Mouse (Mus musculus): ENCODE data around the gene Morc1. TPM values are rescaled to one million over a fixed set of nuclear protein-coding genes. Genes with fewer than 3 reads are reported as not detected.

Morc1 gene
- total RNA-seq (2017), result 0.12 TPM in 1 of 2 replicates, not detected in the other

- ATAC-seq (ENCODE audit: extremely low read depth, insufficient number of reproducible peaks, low FRiP score, poor library complexity, severe bottlenecking), result no peak
Observed at GRCm38 (mm10) chr16:48431027-48431426, at the start of gene Morc1. Morc1 (plus strand) TSS chr16:48431237.

DNA sequence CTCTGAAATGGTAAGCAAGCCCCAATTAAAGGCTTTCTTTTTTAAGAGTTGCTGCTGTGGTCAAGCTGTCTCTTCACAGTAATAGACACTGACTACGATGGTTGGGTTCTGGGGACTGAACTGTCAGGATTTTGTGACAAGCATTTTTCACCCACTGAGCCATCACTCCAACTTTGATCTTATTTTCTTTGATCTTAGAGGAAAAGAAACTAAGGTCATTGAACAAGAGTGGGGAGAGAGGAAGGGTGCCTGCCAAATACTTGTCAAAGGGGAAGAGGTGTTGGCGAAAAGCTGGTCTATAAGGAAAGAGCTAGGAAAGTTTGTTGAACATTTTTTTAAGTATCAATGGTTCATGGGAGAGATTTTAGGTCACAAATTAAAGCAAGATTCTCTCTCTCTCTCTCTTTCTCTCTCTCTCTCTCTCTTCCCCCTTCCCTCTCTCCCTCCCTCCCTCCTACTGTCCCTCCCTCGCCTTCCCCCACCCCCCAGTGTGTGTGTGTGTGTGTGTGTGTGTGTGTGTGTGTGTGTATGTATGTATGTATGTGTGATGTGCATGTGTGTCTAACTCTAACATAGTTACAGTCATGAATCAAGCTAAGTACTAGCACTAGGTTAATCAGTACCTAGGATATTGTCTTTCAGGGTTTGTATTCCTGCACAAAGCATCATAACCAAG is 47.3 kb upstream of the Morc1 start:
- ATAC-seq (ENCODE audit: extremely low read depth, insufficient number of reproducible peaks, low FRiP score, poor library complexity, severe bottlenecking), result no peak

DNA sequence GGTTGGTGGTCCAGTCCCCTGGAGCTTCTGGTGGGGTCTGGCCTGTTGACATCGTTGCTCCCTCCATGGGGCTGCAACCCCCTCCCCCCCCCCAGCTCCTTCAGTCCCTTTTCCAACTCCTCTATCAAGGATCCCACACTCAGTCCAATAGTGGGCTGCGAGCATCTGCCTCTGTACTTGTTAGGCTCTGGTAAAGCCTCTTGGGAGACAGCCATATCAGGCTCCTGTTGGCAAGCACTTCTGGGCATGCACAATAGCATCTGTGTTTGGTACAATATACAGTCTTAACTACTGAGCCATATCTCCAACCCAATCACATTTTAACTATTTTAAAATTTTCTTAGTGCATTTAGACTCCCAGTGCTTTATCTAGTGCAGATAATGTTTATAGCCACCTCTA is 44.1 kb upstream of the Morc1 start:
- no peak for ATAC-seq (ENCODE audit: extremely low read depth, insufficient number of reproducible peaks, low FRiP score, poor library complexity, severe bottlenecking)

GRCm38 (mm10) chr16:48395278-48395677 is 35.8 kb upstream of the Morc1 start:
- ATAC-seq (ENCODE audit: extremely low read depth, insufficient number of reproducible peaks, low FRiP score, poor library complexity, severe bottlenecking), result no peak

GRCm38 (mm10) chr16:48402963-48403362 is 28.1 kb upstream of the Morc1 start:
- no peak for ATAC-seq (ENCODE audit: extremely low read depth, insufficient number of reproducible peaks, low FRiP score, poor library complexity, severe bottlenecking)

DNA sequence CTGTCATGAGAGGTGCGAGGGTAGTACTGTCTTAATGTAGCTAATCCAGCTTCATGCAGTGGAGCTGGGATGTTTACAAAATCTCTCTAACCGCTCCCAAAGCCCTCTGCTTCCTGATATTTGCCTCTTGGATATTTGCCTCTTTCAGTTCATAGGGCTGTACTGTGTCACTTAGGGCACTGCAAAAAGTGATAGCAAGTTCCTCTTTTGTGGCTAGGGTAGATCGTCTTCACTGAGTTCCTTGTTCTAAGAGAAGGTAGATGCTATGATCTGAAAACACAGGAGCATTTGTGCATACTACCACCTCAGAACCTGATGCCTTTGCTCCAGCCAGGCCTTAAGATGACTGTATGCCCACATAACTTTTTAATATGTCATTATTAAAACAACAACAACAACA is 27.6 kb upstream of the Morc1 start:
- ATAC-seq (ENCODE audit: extremely low read depth, insufficient number of reproducible peaks, low FRiP score, poor library complexity, severe bottlenecking), result no peak

GRCm38 (mm10) chr16:48404009-48404408 is 27.0 kb upstream of the Morc1 start:
- no peak for ATAC-seq (ENCODE audit: extremely low read depth, insufficient number of reproducible peaks, low FRiP score, poor library complexity, severe bottlenecking)

DNA sequence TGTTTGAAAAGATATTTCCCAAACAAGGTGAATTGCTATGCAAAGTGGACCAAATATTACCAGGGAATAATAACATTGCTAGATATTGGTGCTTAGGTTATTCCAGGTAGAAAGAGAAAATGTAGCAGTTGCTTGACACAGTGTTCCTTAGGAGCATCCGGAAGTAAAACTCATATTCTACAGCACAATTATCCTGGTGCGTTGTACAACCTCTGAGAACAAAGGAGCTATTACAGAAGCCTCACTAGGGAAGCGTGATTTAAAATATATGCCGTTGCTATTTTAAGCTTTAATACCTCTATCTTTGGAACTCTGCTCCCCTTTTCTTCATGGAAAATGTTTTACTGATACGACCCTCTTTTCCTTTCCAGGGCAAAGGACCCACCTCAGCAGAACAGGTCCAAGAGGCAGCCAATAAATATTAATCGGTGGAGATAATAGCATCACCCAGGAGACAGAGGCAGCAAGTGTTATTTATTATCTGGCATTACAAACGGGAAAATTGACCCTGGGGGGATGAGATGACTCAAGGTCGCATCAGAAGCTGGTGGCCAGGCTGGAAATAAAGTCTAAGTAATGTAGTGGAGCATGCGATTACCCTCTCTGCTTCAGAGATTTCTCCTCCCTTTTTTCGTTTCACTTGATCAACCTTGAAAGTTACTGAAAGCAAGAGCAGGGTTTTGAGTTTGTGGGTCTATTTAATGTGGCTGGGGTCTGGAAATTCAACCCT is 25.2 kb upstream of the Morc1 start:
- no peak for ATAC-seq (ENCODE audit: extremely low read depth, insufficient number of reproducible peaks, low FRiP score, poor library complexity, severe bottlenecking)

- ATAC-seq (ENCODE audit: extremely low read depth, insufficient number of reproducible peaks, low FRiP score, poor library complexity, severe bottlenecking), result no peak
Observed at GRCm38 (mm10) chr16:48409580-48409979, 21.5 kb upstream of the Morc1 start.

DNA sequence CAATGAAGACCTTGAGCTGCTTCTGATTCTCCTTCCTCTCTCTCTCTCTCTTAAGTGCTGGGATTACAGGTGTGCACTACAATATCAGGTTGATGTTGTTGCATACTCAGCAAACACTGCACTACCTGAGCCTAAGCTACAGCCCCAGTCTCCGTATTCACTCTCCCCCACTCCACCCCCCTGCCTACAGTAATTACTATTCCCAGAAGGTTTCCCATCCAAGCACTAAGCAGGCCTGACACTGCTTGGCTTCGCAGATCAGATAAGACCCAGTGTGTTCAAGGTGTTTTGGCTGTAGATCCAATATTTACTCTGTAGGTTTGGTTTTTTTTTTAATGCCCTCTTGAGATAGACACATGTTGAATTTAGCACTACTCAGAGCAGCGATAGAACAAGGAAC is 20.9 kb upstream of the Morc1 start:
- no peak for ATAC-seq (ENCODE audit: extremely low read depth, insufficient number of reproducible peaks, low FRiP score, poor library complexity, severe bottlenecking)

DNA sequence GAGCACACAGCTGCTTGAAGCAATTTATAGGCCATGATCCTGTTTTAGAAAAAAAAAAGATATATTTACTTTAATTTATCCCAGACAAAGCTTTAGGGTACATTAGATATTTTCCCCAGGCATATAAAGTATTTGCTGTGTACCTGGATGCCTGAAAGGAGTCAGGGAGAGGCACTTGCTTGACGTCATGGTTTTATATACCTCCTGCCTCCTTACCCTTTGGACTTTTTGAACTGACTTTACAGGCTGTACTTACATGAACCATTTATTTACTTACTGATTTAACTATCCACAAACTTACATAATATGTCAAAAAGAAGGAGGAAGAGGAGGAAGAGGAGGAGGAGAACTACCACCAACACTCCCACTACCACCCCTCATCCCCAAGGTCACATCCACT is 18.8 kb upstream of the Morc1 start, which contains the start of gene Gm5485:
Gene Gm5485, minus strand, starts transcription at position 171 of the 400 bp plus-strand sequence.
- no peak for ATAC-seq (ENCODE audit: extremely low read depth, insufficient number of reproducible peaks, low FRiP score, poor library complexity, severe bottlenecking)

GRCm38 (mm10) chr16:48418557-48418956 is 12.5 kb upstream of the Morc1 start:
- ATAC-seq (ENCODE audit: extremely low read depth, insufficient number of reproducible peaks, low FRiP score, poor library complexity, severe bottlenecking), result no peak

GRCm38 (mm10) chr16:48419035-48419434 is 12.0 kb upstream of the Morc1 start:
- ATAC-seq (ENCODE audit: extremely low read depth, insufficient number of reproducible peaks, low FRiP score, poor library complexity, severe bottlenecking), result no peak

GRCm38 (mm10) chr16:48422501-48422900 is 8.5 kb upstream of the Morc1 start:
- ATAC-seq (ENCODE audit: extremely low read depth, insufficient number of reproducible peaks, low FRiP score, poor library complexity, severe bottlenecking), result no peak

- no peak for ATAC-seq (ENCODE audit: extremely low read depth, insufficient number of reproducible peaks, low FRiP score, poor library complexity, severe bottlenecking)
Observed at GRCm38 (mm10) chr16:48424069-48424468, 7.0 kb upstream of the Morc1 start.

GRCm38 (mm10) chr16:48429427-48429826 is 1.6 kb upstream of the Morc1 start:
- no peak for ATAC-seq (ENCODE audit: extremely low read depth, insufficient number of reproducible peaks, low FRiP score, poor library complexity, severe bottlenecking)

GRCm38 (mm10) chr16:48435454-48435853 is 4.4 kb downstream of the Morc1 start:
- ATAC-seq (ENCODE audit: extremely low read depth, insufficient number of reproducible peaks, low FRiP score, poor library complexity, severe bottlenecking), result no peak

DNA sequence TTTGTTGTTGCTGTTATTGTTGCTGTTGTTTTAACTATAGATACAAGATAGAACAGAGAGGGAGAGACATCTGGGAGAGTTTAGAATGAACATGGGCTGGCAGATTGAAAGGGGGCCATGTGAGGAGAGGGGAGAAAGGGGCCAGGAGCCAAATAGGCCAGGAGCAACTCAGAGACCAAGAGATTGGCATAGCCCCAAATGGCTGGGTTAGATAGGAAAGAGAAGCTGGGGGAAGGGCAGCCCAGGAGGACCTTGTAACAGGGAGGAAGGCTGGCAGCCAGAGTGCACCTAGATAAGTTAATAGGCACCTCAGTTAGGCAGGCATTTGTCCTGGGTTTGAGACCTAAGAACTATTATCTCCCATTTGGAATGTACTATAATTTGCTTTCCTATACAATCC is 6.4 kb downstream of the Morc1 start:
- no peak for ATAC-seq (ENCODE audit: extremely low read depth, insufficient number of reproducible peaks, low FRiP score, poor library complexity, severe bottlenecking)

- no peak for ATAC-seq (ENCODE audit: extremely low read depth, insufficient number of reproducible peaks, low FRiP score, poor library complexity, severe bottlenecking)
Observed at GRCm38 (mm10) chr16:48444589-48444988, 13.6 kb downstream of the Morc1 start.

DNA sequence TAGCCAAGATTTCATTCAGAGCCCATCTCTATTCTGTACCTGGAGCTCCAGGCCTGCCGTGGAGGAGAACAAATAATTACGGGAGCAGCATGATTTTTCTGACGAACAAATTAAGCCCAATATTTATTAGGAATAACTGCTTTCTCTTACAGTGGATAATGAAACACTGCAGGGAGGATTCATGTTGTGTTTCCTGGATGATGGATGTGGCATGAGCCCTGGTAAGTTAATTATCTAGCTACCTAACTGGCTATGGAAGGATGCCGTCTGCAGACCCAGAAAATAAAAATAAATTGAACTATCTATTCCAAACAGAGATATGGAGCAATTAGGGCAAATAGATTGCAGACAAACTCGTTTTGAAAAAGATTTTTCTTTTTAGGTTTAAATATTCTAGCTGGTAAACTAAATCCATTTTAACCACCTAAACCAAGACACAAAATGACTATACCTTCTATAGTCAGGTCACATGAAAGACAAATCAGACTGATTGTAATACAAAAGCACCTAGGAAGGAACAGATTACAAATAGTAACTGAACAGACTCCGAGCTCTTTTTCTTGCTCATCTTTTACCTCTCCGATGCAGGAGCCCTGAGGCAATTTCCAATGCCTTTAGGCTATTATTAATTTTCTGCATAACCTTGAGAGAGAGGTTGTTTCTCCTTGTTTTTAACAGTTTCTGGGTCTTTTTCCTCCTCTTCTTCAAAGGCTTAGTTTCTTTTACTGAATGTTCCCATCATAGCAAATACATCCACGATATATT is 15.3 kb downstream of the Morc1 start:
- ATAC-seq (ENCODE audit: extremely low read depth, insufficient number of reproducible peaks, low FRiP score, poor library complexity, severe bottlenecking), result no peak
